Mouse (Mus musculus): ENCODE data around the gene Sphkap.

GRCm38 (mm10) chr1:83396284-83396683 lies 11.7 kb downstream of the Sphkap start:
- TF ChIP-seq CTCF (conservative IDR thresholded peaks at IDR 0.05; ENCODE audit: low read length): no peak
- TF ChIP-seq NANOG (IDR thresholded peaks at IDR 0.05; ENCODE audit: borderline replicate concordance, low read length): no peak
